Mouse (Mus musculus): Measurements from ENCODE around the gene Mfsd13b. TPM values are rescaled to one million over a fixed set of nuclear protein-coding genes. Genes with fewer than 3 reads are reported as not detected.

Gene Mfsd13b
- total and polyA plus RNA-seq, 3 experiments: not detected

DNA sequence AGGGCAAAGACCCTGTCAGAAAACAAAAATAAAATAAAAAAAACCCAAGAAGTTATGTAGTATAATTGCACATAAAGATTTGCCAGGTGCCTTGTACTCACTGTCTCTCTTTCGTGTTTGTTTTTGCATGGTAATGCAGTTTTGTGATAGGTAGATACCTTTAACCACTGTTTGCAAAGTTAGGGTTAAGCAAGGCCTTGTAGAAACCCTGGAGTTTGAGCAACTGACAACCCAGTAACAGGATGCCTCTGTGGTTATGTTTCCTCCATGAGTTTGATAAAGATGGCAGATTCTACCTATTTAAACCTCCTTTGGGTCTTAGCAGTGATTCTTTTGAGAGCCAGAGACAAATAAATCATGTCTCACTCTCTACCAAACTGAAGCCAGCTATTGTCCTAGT is 61.2 kb downstream of the Mfsd13b start:
- H3K4me2 ChIP-seq (ENCODE audit: insufficient read depth, low read depth, poor library complexity, severe bottlenecking): no peak overlapping the region
- H3K9ac ChIP-seq (ENCODE audit: insufficient read depth, low read depth): no peak overlapping the region
- dilution Hi-C loops (cut with MboI; ENCODE audit: extremely low pct_ligation_motif_present, extremely low pct_unique_long_range_greater_than_20kb, low sequenced_read_pairs) (no loop called here), in situ Hi-C loops (cut with MboI; ENCODE audit: low pct_ligation_motif_present, low pct_unique_long_range_greater_than_20kb, low sequenced_read_pairs) (no loop called here)
- no peak overlapping the region for H3K4me3 ChIP-seq (replicated peaks in 1 of 3; ENCODE audit: low read depth in 2 of 3, low read length in 2 of 3, poor library complexity in 1 of 3)
- no peaks in the 10 kb centered on the region for H3K27me3 ChIP-seq (replicated peaks)
- peaks cover 0 to 14% of the 10 kb centered on the region in 2 experiments; a peak in 3 of 4 replicates for H3K4me1 ChIP-seq (ENCODE audit: control insufficient read depth in 1 of 2, insufficient read depth in 2 of 2)
- H3K27ac ChIP-seq (ENCODE audit: insufficient read depth, low read depth): no peak overlapping the region
- peaks cover 44% of the 10 kb centered on the region for H3K79me2 ChIP-seq (replicated peaks; ENCODE audit: control insufficient read depth, extremely low read depth, insufficient read depth, poor library complexity, severe bottlenecking)
- H3K36me3 ChIP-seq (replicated peaks in 1 of 2; ENCODE audit: control insufficient read depth in 1 of 2, insufficient read depth in 1 of 2, low read length in 1 of 2): peaks cover 0 to 26% of the 10 kb centered on the region in 2 experiments
- no peak for DNase-seq (ENCODE audit: extremely low read depth)
- no peak for TF ChIP-seq ZC3H11A (IDR thresholded peaks at IDR 0.05; ENCODE audit: low read depth, low read length)
- TF ChIP-seq MAZ (IDR thresholded peaks at IDR 0.05; ENCODE audit: low read depth, low read length): no peak
- no peak for TF ChIP-seq E2F4 (IDR thresholded peaks at IDR 0.05; ENCODE audit: insufficient replicate concordance, low read depth, low read length)
- no peak for TF ChIP-seq TBP (conservative IDR thresholded peaks at IDR 0.05; ENCODE audit: low read depth, low read length)
- no peak for TF ChIP-seq HCFC1 (IDR thresholded peaks at IDR 0.05; ENCODE audit: low read depth, low read length)
- no peak for TF ChIP-seq RCOR1 (conservative IDR thresholded peaks at IDR 0.05; ENCODE audit: low read depth, low read length)
- TF ChIP-seq PAX5 (IDR thresholded peaks at IDR 0.05; ENCODE audit: low read length): no peak
- TF ChIP-seq USF2 (conservative IDR thresholded peaks at IDR 0.05; ENCODE audit: low read depth, low read length): no peak
- TF ChIP-seq ETS1 (conservative IDR thresholded peaks at IDR 0.05; ENCODE audit: low read depth, low read length): no peak
- TF ChIP-seq RAD21 (IDR thresholded peaks at IDR 0.05; ENCODE audit: low read depth, low read length): no peak
- TF ChIP-seq MYC (IDR thresholded peaks at IDR 0.05; ENCODE audit: low read depth, low read length): no peak
- no peak for TF ChIP-seq NELFE (IDR thresholded peaks at IDR 0.05; ENCODE audit: low read depth, low read length)
- no peaks in the 10 kb centered on the region for H3K9me3 ChIP-seq (replicated peaks; ENCODE audit: low read length)

DNA sequence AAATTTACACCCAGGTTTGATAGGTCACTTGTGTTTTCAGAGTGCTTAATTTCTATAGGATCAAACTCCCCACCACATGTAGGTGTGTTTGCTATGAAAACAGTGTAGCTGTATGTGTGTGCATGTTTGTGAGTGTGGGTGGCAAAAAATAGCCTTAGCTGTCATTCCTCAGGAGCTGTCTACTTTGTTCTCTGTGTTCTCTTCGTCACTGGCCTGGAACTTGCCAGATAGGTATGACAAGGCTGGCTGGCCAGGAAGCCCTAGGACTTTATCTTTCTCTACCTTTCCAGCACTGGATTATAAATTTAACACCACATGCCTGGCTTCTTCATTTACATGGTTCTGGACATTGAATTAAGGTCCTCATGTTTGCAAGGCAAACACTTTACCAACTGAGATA is 61.9 kb downstream of the Mfsd13b start:
- TF ChIP-seq PAX5 (IDR thresholded peaks at IDR 0.05; ENCODE audit: low read length) (no peak), CHD2 (IDR thresholded peaks at IDR 0.05; ENCODE audit: low read length) (no peak), USF1 (IDR thresholded peaks at IDR 0.05; ENCODE audit: low read depth, low read length) (no peak), SIN3A (IDR thresholded peaks at IDR 0.05; ENCODE audit: low read length) (no peak)
- DNase-seq (ENCODE audit: extremely low read depth): no peak
- Histone ChIP-seq H3K9me3 (replicated peaks; ENCODE audit: low read length) (no peaks in the 10 kb centered on the region), H3K79me2 (replicated peaks; ENCODE audit: control insufficient read depth, extremely low read depth, insufficient read depth, poor library complexity, severe bottlenecking) (peaks cover 42% of the 10 kb centered on the region), H3K27me3 (replicated peaks) (no peaks in the 10 kb centered on the region), H3K27ac (ENCODE audit: insufficient read depth, low read depth) (no peak overlapping the region), H3K4me1 (ENCODE audit: control insufficient read depth in 1 of 2, insufficient read depth in 2 of 2) (peaks cover 0 to 14% of the 10 kb centered on the region in 2 experiments; a peak in 3 of 4 replicates), H3K9ac (ENCODE audit: insufficient read depth, low read depth) (no peak overlapping the region), H3K36me3 (replicated peaks in 1 of 2; ENCODE audit: control insufficient read depth in 1 of 2, insufficient read depth in 1 of 2, low read length in 1 of 2) (peaks cover 0 to 25% of the 10 kb centered on the region in 2 experiments), H3K4me2 (ENCODE audit: insufficient read depth, low read depth, poor library complexity, severe bottlenecking) (no peak overlapping the region), H3K4me3 (replicated peaks in 1 of 3; ENCODE audit: low read depth in 2 of 3, low read length in 2 of 3, poor library complexity in 1 of 3) (no peak overlapping the region)
- dilution Hi-C loops (cut with MboI; ENCODE audit: extremely low pct_ligation_motif_present, extremely low pct_unique_long_range_greater_than_20kb, low sequenced_read_pairs) (no loop called here), in situ Hi-C loops (cut with MboI; ENCODE audit: low pct_ligation_motif_present, low pct_unique_long_range_greater_than_20kb, low sequenced_read_pairs) (no loop called here)

Measured in CH12.LX (cell line).